Mouse (Mus musculus): ENCODE measurements around the gene Unc13a.

GRCm38 (mm10) chr8:71675456-71676019 is 4.0 kb upstream of the Unc13a start:
- TF ChIP-seq MAFK (IDR thresholded peaks at IDR 0.05; ENCODE audit: insufficient read depth, low read depth, low read length) (no peak), ZC3H11A (IDR thresholded peaks at IDR 0.05; ENCODE audit: borderline replicate concordance, low read depth, low read length) (no peak), HCFC1 (IDR thresholded peaks at IDR 0.05; ENCODE audit: borderline replicate concordance, insufficient read depth, low read length) (no peak)
